Mouse (Mus musculus) 3T3-L1 (cell line): ENCODE data around the gene Soat1.
"Not testable (repeated sequence)": the region's sequence is repeated elsewhere in the genome, so short reads cannot be mapped to it uniquely, and the experiment has no call there.

ENCODE experiments used
- DNase-seq: peaks from one replicate; pipeline ENCODE4 v3.0.0-alpha.2; 2015; ENCODE audit warnings: low read depth, low spot score

Soat1 gene

GRCm38 (mm10) chr1:156473961-156474503, at the start of gene Soat1:
Soat1 (minus strand) TSS chr1:156474331.
- DNase-seq: peak; percentile 94

GRCm38 (mm10) chr1:156523842-156524241, 49.7 kb upstream of the Soat1 start, which contains the start of gene Gm10031:
Gm10031 (plus strand) TSS chr1:156524012.
- not testable (repeated sequence) for DNase-seq

DNA sequence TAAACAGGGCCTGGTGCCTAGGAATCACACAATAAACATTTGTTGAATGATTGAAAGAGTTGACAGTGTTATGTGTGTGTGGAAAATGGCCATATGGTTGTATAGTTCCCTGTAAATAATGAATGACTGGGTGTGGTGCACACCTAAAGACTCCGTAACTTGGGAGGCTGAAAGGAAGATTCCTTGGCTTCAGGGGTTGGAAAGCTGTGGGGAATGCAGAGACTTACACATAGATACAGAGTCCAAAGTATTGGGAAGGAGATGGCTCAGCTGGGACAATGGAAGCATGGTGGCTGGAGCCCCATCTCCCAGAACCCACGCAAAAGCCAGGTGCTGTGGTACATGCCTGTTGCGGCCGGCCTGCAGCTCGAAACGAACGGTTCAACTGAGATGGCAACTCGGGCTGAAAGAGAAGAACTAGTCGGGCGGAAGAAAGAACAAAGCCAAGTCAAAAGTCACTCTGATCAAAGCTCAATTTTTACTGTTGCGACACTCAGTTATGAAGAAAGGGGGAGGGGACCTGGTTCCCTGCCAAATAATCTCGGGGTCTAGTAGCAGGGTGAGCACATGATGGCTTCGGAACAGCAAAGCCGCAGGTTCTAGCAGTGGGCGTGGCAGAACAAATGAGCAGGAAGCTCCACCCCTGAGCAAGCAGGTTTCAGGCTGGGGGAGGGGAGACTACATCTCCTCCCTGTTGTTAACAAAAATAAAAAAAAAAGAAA, 47.8 kb upstream of the Soat1 start:
- no peak for DNase-seq

DNA sequence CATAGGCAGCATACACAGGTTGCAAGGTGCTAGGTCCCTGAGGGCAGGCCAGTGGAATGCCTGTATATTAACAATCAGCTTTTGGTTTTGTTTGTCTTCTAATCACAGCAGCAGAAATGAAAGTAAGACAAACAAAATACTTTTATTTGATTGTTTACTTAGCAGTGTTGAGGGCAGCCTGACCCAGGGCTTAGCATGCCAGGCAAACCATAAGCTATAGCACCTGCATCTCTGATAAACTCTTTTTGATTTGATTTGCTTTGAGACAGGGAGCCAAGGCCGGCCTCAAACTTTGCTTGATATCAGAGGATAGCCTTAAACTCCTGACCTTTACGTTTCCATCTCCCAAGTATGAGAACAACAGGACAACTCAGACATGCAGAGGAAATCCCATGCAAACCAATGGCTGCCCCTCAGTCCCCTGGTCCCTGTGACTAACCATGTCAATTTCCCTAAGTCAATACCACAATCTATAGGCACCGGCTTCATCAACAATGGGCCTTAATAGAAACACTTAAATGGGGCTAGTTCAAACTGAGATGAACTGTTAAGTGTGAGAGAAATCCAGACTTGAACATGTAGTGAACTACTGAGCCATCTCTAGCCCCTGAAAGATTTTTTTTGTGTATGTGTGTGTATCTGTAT, 46.1 kb upstream of the Soat1 start:
- no peak for DNase-seq

DNA sequence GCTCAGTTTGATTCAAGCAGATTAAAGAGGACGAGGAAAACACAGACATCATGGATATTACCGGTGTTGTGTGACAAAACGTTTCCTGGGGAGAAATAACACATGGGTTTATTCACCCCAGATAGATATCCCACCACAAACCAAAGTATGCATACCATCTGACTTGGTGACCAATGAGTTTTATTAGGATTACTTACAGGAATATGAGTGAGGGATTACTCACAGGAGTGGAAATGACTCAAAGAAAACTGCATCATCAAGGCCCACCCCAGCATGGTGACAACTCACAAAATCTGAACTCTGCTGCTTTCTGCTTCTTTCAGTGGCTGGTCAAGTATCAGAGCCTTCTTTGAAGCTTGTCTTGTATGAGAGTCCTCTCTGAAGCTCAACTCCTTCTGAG, 33.6 kb upstream of the Soat1 start:
- peak; percentile 69 for DNase-seq

DNA sequence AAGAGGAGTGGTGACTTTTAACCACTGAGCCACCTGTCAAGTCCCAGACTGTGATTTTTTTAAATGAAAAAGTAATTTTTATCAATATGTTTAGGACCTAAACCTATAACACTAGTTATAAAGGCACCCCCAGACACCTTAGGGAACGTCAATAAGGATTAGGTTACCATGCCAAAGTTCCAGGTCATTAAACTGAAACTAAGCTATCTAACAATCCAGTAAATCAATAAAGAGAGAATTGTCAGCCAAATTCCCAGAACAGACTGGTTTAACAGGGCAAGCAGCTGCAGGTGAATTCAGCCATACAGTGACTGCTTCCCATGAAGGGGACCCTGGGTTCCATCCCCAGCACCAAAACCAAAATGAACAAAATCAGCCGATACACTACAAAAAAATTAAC, 31.8 kb upstream of the Soat1 start:
- DNase-seq: no peak

GRCm38 (mm10) chr1:156504945-156505523, 30.9 kb upstream of the Soat1 start:
- peak; percentile 17 for DNase-seq

DNA sequence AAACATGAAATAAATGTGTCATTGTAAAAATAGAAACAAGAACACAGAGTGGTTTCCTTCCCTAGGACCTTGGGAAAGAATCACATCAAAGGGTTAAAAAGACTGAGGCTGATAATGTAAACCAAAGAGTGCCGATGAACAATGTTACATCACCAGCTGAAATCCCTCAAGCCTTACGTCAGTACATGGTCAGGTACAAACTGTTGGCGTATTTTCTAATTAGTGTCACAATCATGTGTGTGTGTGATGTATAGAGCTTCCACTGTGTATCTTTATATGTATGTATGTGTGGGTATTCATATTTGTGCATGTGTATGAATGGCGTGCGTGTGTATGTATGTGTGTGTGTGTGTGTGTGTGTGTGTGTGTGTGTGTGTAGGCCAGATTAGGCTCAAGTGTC, 22.8 kb upstream of the Soat1 start:
- no peak for DNase-seq

DNA sequence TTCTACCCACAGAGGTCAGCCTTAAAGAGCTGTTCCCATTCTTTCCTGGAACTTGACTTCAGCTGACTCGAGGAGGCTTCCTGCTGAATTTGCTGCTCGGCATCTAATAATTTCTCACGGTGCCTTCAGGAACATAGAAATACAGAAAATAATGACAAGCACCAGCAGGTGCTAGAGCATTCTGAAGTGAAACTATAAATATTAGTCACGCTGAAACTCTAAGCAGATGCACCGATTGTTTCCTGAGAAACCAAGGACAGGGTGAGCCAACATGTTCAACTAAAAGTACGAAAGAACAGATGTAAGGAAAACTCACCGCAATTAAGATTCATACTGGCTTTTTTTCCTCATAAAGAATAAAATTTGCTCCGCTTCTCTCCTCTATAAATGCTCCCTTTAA, 20.9 kb upstream of the Soat1 start:
- no peak for DNase-seq

DNA sequence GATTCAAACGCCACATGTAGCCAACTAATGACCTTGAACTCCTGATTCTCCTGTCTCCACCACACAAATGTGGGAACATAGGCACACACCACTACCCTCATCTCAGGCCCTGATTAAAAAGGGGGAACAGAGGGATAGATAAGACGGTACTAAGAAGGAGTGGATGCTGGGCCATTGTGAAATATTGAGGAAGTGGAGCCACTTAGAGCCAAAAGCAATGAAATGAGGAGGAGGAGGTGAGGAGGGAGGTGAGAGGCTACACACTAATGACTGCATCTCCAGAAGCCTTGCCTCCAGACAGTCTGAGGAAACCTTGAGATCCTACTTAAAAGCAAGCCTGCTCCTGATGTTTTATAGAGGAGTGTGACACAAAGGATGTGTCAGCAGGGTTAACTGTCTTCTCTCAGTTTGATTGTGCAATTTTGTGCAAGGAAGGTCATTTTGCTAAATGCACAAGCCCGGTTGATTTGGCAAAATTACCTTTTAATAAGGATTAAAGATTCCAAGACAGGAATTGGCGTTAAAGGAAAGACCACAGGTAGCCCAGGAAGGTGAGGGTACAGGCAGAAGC, 17.2 kb upstream of the Soat1 start:
- DNase-seq: no peak

GRCm38 (mm10) chr1:156488031-156488430, 13.9 kb upstream of the Soat1 start:
- no peak for DNase-seq

GRCm38 (mm10) chr1:156487498-156487897, 13.4 kb upstream of the Soat1 start:
- no peak for DNase-seq

DNA sequence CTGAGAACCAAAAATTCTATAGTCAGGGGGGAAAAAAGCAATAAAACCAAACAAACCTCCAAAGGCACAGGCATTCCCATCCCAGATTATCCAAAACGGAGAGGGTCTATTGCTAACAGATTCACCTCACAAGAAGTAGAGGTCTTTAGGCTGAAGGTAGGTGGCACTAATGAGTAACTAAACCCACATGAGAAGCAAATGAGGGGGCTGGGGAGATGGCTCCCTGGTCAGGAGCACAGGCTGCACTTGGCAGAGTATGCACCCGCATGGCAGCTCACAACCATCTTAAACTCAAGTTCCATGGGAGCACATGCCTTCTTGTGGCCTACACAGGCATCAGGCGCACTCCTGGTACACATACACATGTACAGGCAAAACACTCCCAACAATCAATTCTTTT, 7.7 kb upstream of the Soat1 start:
- no peak for DNase-seq

DNA sequence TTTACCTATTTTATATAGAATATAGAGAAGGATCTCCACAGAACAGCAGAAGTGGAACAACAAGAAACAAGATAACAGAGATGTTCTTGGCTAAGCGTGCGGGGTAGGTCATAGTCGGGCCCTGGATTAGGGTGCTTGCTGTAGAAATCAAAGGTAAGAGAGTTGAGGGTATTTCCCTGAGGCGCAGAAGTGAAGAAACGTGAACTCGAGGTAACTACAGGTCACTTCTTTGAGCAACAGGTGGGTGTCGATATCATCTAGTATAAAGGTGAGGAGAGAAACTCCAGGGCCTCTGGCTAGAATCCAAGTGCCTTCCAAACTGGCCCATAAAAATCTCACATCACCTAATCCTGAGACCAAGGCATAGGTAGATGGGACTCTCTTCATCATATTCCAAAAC, 2.4 kb upstream of the Soat1 start:
- no peak for DNase-seq

GRCm38 (mm10) chr1:156476016-156476415, 1.9 kb upstream of the Soat1 start:
- no peak for DNase-seq

- DNase-seq: no peak
Measured at GRCm38 (mm10) chr1:156474854-156475253, 723 bp upstream of the Soat1 start.

DNA sequence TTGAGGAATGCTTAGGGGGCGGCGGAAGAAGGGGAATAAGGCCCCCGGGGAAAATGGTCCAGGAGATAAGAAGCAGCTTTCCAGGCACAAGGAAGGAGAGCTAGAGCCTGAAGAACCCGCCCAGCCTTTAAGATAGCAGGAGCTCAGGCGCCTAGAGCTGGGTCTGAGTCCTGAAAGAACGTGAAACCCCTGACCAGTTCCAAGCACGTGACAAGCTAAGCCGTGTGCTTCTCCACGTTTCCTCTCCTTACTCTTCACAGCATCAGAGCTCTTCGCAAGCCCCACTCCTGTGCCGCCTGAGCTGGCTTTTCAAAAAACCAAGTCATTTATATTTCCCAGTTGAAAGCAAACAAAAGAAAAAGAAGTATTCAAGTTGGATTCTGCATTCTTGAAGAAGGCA, 1.1 kb downstream of the Soat1 start:
- peak; percentile 79 for DNase-seq

- DNase-seq: no peak
Measured at GRCm38 (mm10) chr1:156471955-156472354, 2.2 kb downstream of the Soat1 start.

- no peak for DNase-seq
Measured at GRCm38 (mm10) chr1:156471071-156471470, 3.1 kb downstream of the Soat1 start.

- no peak for DNase-seq
Measured at GRCm38 (mm10) chr1:156470557-156470956, 3.6 kb downstream of the Soat1 start.

DNA sequence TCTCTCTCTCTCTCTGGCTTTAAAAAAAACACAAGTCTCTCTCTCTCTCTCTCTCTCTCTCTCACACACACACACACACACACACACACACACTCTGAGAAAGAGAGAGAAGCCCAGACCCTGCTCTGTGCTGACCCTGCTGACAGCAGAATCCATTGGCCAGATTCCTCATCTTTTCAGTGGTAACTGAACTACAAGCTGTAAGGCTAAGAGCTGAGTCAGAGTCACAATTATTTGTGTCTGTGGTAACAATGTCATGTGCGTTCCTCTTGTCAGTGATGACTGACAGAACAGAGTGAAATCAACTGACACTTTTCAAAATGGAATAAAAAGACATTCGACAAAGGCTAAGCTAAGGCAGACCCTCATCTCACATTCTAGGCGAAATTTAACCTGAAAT, 5.6 kb downstream of the Soat1 start:
- peak; percentile 53 for DNase-seq

DNA sequence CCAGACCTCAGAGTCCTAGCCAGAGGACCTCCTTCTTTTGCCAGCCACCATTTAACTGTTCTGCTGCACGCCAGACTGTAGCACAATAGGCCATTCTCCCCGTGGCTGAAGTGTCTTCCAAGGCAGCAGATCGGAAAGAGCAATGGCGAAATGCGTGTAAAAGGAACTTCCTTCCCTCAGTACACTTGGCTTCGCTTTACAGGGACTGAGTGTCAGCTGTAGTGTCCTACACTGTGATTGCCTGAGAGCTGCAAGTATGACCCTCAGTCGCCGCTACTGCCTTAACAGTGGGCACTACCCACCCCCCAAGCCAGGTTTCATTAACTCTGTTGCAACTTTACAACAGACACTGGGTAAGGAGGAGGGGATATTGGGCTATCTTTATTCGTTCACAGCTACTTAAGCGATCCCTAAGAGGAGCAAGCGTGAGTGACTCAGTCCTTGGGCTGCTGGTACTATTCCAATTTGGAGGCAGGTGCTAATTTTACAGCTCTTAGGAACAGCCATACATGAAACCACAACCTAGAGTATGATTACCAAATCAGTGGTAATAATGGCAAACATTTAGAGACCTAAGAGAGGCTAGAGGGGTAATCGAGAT, 6.4 kb downstream of the Soat1 start:
- no peak for DNase-seq
